Mouse (Mus musculus) forebrain, postnatal 0 days (tissue): ENCODE measurements around the gene Kcnab1. TPM values are rescaled to one million over a fixed set of nuclear protein-coding genes. Genes with fewer than 3 reads are reported as not detected.

ENCODE experiments used
- ATAC-seq: fragments of 200-750 bp; cut with Nextera tagmentation; 2 replicates; pipeline ENCODE4 v1.8.0; 2017; ENCODE audit warnings: mild to moderate bottlenecking, moderate library complexity
- DNase-seq: peaks from one replicate; pipeline ENCODE4 v3.0.0-alpha.2; 2015
- H3K27ac ChIP-seq: fragments of 300-500 bp; sonication (generic); 2 replicates; pipeline ENCODE4 v1.5.1; 2014; ENCODE audit warnings: low read depth, mild to moderate bottlenecking, antibody characterized with exemption, low read length, moderate library complexity, mixed read lengths
- H3K27me3 ChIP-seq: fragments of 300-500 bp; sonication (generic); 2 replicates; pipeline ENCODE4 v1.6.1; 2014; ENCODE audit warnings: mild to moderate bottlenecking, low read length, mixed read lengths; ENCODE audit not compliant: insufficient read depth
- H3K36me3 ChIP-seq: fragments of 300-500 bp; sonication (generic); 2 replicates; pipeline ENCODE4 v1.6.1; 2014; ENCODE audit warnings: mild to moderate bottlenecking, moderate library complexity; ENCODE audit not compliant: insufficient read depth
- H3K4me1 ChIP-seq: fragments of 300-500 bp; sonication (generic); 2 replicates; pipeline ENCODE4 v1.6.1; 2014; ENCODE audit warnings: antibody characterized with exemption; ENCODE audit not compliant: insufficient read depth
- H3K4me2 ChIP-seq: fragments of 300-500 bp; sonication (generic); 2 replicates; pipeline ENCODE4 v1.6.1; 2014; ENCODE audit warnings: low read depth, mild to moderate bottlenecking, moderate library complexity
- H3K4me3 ChIP-seq: fragments of 300-500 bp; sonication (generic); 2 replicates; pipeline ENCODE4 v1.5.1; 2014; ENCODE audit warnings: low read depth, low read length, mixed read lengths
- H3K9ac ChIP-seq: fragments of 300-500 bp; sonication (generic); 2 replicates; pipeline ENCODE4 v1.6.1; 2014; ENCODE audit warnings: mild to moderate bottlenecking
- H3K9me3 ChIP-seq: fragments of 300-500 bp; sonication (generic); 2 replicates; pipeline ENCODE4 v1.6.1; 2016; ENCODE audit warnings: low read length
- CTCF ChIP-seq: sonication (generic); IDR thresholded peaks from 2 replicates; pipeline ENCODE4 v1.5.1; 2016; ENCODE audit warnings: antibody characterized with exemption, control low read depth, low read depth
- WGBS: fragments of 180-500 bp; shearing (Covaris S2); extraction: QIAGEN DNeasy Blood & Tissue Kit; methylation state at CpG from one replicate; pipeline ENCODE4 v1.1.7; 2014; 5-methylcytosine and 5-hydroxymethylcytosine counted together
- polyA plus RNA-seq: library from polyadenylated mRNA; unstranded; fragments of >200 nt; fragmentation: Nextera tagmentation; extraction: Ambion mirVana; gene quantifications from 2 replicates; pipeline ENCODE4 v1.2.1, GENCODE M21; 2015
- total RNA-seq: library from RNA; depleted of rRNA; stranded (reverse); fragments of >200 nt; gene quantifications from 2 replicates; pipeline ENCODE4 v1.2.3, GENCODE M21; 2014

The Kcnab1 gene
- total and polyA plus RNA-seq, 2 experiments from 2014 or later = 7.3 to 10.9 TPM

DNA sequence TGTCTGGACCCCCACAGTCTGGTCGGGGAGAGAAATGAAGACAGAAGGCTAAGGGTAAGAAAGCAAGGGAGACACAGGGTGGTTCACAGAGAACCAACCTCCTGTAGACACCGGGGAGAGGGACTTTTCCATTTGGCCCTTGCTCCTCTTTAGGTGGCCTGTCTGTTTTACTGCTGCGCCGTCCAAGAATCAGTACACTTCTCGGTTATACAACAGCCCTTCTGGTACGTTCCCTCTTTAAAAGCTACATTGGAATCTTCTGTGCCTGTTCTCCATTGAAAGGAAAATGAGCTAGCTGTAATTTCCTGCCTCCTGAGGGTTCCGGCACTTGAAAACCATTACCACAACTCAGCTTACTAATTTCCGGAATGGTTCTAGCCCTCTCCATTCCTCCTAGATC lies 8.2 kb downstream of the Kcnab1 start:
- WGBS = 81% methylated on average over 8 of the region's 8 CpGs
- Histone ChIP-seq H3K4me1 (no peaks in the 10 kb centered on the region), H3K27ac (no peak overlapping the region), H3K27me3 (no peaks in the 10 kb centered on the region), H3K9me3 (no peaks in the 10 kb centered on the region), H3K9ac (no peak overlapping the region), H3K4me2 (no peak overlapping the region), H3K4me3 (no peak overlapping the region), H3K36me3 (no peaks in the 10 kb centered on the region)
- no peak for TF ChIP-seq CTCF
- DNase-seq (no peak), ATAC-seq (no peak)

DNA sequence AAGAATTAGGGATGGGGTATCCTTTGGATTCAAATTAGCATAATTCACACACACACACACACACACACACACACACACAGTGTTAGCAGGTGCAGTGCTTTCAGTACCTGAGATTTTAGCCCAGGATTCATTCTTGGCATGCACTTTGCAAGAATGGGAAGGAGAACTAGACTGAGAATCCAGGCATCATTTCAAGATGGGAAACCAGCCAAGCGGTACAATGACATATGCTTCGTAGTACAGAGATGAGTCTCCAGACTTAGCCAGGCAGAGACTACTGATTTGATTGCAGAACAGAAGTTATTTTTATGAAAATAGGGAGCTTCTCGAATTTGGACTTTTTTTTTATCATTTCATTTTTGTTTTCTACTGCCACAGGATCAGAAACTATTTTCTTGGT lies 15.8 kb downstream of the Kcnab1 start:
- no peak for TF ChIP-seq CTCF
- ATAC-seq (peak; percentile 86), DNase-seq (peak; percentile 81)
- H3K4me2 ChIP-seq = no peak overlapping the region
- H3K9me3 ChIP-seq = no peaks in the 10 kb centered on the region
- WGBS = 43% methylated on average over 3 of the region's 3 CpGs
- no peak overlapping the region for H3K4me3 ChIP-seq
- H3K27me3 ChIP-seq = no peaks in the 10 kb centered on the region
- no peak overlapping the region for H3K9ac ChIP-seq
- H3K27ac ChIP-seq = no peak overlapping the region
- H3K4me1 ChIP-seq = no peaks in the 10 kb centered on the region
- no peaks in the 10 kb centered on the region for H3K36me3 ChIP-seq

- Histone ChIP-seq H3K27ac (no peak overlapping the region), H3K36me3 (no peaks in the 10 kb centered on the region), H3K9me3 (no peaks in the 10 kb centered on the region), H3K4me2 (no peak overlapping the region), H3K9ac (no peak overlapping the region), H3K4me1 (no peaks in the 10 kb centered on the region), H3K27me3 (no peaks in the 10 kb centered on the region), H3K4me3 (no peak overlapping the region)
- no peak for DNase-seq
- TF ChIP-seq CTCF = no peak
- no peak for ATAC-seq
- WGBS = 98% methylated on average over 1 of the region's 1 CpGs
These were observed 20.4 kb downstream of the Kcnab1 start for GRCm38 (mm10) chr3:65129625-65130024.

DNA sequence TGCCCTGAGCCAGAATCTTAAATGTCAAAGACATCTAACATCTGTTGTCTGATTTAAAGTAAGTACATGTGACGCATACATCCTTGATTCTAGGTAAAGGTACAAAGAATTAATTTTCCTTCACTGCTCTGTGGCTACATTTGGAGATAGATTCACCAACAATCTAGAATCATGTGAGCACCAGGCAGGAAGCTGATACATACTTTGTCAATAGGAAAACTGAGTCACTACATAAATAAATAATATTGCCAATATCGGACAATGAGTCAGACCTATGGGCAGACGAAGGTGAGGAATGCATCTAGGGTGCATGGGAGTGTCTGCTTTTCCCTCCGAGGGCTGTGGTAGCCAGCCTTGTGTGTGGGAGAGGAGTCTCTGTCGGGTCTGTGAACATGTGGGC lies 25.7 kb downstream of the Kcnab1 start:
- H3K27ac ChIP-seq = no peak overlapping the region
- no peak for TF ChIP-seq CTCF
- H3K9me3 ChIP-seq = no peaks in the 10 kb centered on the region
- no peaks in the 10 kb centered on the region for H3K36me3 ChIP-seq
- H3K4me3 ChIP-seq = no peak overlapping the region
- H3K9ac ChIP-seq = no peak overlapping the region
- no peaks in the 10 kb centered on the region for H3K4me1 ChIP-seq
- H3K27me3 ChIP-seq = no peaks in the 10 kb centered on the region
- no peak overlapping the region for H3K4me2 ChIP-seq
- ATAC-seq = no peak
- WGBS = 84% methylated on average over 5 of the region's 5 CpGs
- DNase-seq = no peak

- H3K4me3 ChIP-seq = no peak overlapping the region
- no peak for ATAC-seq
- no peaks in the 10 kb centered on the region for H3K9me3 ChIP-seq
- no peak overlapping the region for H3K27ac ChIP-seq
- no peak for TF ChIP-seq CTCF
- no peaks in the 10 kb centered on the region for H3K4me1 ChIP-seq
- no peak overlapping the region for H3K4me2 ChIP-seq
- DNase-seq = no peak
- H3K36me3 ChIP-seq = no peaks in the 10 kb centered on the region
- no peaks in the 10 kb centered on the region for H3K27me3 ChIP-seq
- 84% methylated on average over 5 of the region's 5 CpGs for WGBS
- no peak overlapping the region for H3K9ac ChIP-seq
These were observed 27.7 kb downstream of the Kcnab1 start for GRCm38 (mm10) chr3:65136897-65137296.

DNA sequence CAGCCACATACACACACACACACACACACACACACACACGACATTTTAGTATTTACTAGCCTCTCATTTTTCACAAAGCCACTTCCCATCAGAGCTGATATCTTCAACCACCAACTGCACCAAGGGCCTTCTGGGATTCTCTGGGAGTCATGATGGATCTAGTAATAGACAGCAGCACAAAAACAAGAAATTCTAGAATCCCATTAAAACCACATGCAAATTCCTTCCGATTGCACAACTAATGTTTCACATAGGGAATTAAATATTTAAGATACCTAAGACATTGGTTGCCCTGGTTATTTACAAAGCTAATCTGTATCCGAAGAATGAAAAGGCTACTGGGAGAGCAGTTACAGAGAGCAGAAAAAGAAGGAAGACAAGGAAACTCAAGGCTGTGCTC lies 29.6 kb downstream of the Kcnab1 start:
- Histone ChIP-seq H3K27ac (no peak overlapping the region), H3K9ac (no peak overlapping the region), H3K4me3 (no peak overlapping the region), H3K27me3 (no peaks in the 10 kb centered on the region), H3K9me3 (no peaks in the 10 kb centered on the region), H3K4me2 (no peak overlapping the region), H3K4me1 (no peaks in the 10 kb centered on the region), H3K36me3 (no peaks in the 10 kb centered on the region)
- no peak for DNase-seq
- no peak for TF ChIP-seq CTCF
- WGBS = 89% methylated on average over 3 of the region's 3 CpGs
- no peak for ATAC-seq

GRCm38 (mm10) chr3:65145152-65145551 lies 36.0 kb downstream of the Kcnab1 start:
- H3K27ac ChIP-seq = no peak overlapping the region
- WGBS = 18% methylated on average over 5 of the region's 5 CpGs
- H3K9me3 ChIP-seq = no peaks in the 10 kb centered on the region
- H3K4me3 ChIP-seq = no peak overlapping the region
- TF ChIP-seq CTCF = no peak
- no peaks in the 10 kb centered on the region for H3K4me1 ChIP-seq
- no peaks in the 10 kb centered on the region for H3K36me3 ChIP-seq
- peak; percentile 37 for DNase-seq
- no peak overlapping the region for H3K9ac ChIP-seq
- H3K4me2 ChIP-seq = no peak overlapping the region
- no peaks in the 10 kb centered on the region for H3K27me3 ChIP-seq
- ATAC-seq = peak; percentile 79; the same call in 1 of the 2 replicates

DNA sequence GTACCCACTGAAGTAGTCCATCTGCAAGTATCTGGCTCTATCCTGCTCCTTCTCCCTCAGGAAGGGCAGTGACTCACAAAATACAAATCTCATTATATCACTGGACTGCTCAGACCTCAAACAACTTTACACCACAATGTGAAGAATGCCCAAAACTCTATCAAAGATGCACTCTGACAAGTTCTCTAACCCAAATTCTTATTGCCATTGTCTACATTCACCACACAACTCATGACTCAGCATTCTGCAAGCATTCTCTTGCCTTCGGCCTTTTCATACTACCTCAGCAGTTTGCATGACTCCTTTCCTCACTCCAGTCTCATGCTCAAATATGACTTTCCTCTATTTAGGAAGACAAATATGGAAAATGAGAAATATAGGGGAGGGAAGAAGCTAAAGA lies 42.6 kb downstream of the Kcnab1 start:
- TF ChIP-seq CTCF = no peak
- 85% methylated on average over 1 of the region's 1 CpGs for WGBS
- Histone ChIP-seq H3K4me3 (no peak overlapping the region), H3K4me1 (no peaks in the 10 kb centered on the region), H3K27me3 (no peaks in the 10 kb centered on the region), H3K4me2 (no peak overlapping the region), H3K9ac (no peak overlapping the region), H3K27ac (no peak overlapping the region), H3K36me3 (no peaks in the 10 kb centered on the region), H3K9me3 (no peaks in the 10 kb centered on the region)
- ATAC-seq (no peak), DNase-seq (no peak)
